Mouse (Mus musculus) lung, embryonic 15.5 days (tissue): ENCODE results near the gene Slc6a11. TPM values are rescaled to one million over a fixed set of nuclear protein-coding genes. Genes with fewer than 3 reads are reported as not detected.

Experiments used
- ATAC-seq: fragments of 200-750 bp; cut with Nextera tagmentation; 2 replicates; pipeline ENCODE4 v1.8.0; 2017; ENCODE audit warnings: moderate number of reproducible peaks, borderline replicate concordance; ENCODE audit not compliant: low FRiP score, low TSS enrichment; ENCODE audit errors: extremely low read depth
- H3K27ac ChIP-seq: fragments of 300-500 bp; sonication (generic); 2 replicates; pipeline ENCODE4 v1.5.1; 2015; ENCODE audit warnings: moderate library complexity, mild to moderate bottlenecking, inconsistent platforms
- H3K27me3 ChIP-seq: fragments of 300-500 bp; sonication (generic); 2 replicates; pipeline ENCODE4 v1.6.1; 2015; ENCODE audit warnings: inconsistent platforms
- H3K36me3 ChIP-seq: fragments of 300-500 bp; sonication (generic); 2 replicates; pipeline ENCODE4 v1.6.1; 2015; ENCODE audit warnings: inconsistent platforms
- H3K4me1 ChIP-seq: fragments of 300-500 bp; sonication (generic); 2 replicates; pipeline ENCODE4 v1.6.1; 2015; ENCODE audit warnings: inconsistent platforms
- H3K4me2 ChIP-seq: fragments of 300-500 bp; sonication (generic); 2 replicates; pipeline ENCODE4 v1.6.1; 2015; ENCODE audit warnings: inconsistent platforms, mild to moderate bottlenecking, moderate library complexity
- H3K4me3 ChIP-seq: fragments of 300-500 bp; sonication (generic); 2 replicates; pipeline ENCODE4 v1.5.1; 2015; ENCODE audit warnings: mild to moderate bottlenecking, inconsistent platforms
- H3K9ac ChIP-seq: fragments of 300-500 bp; sonication (generic); 2 replicates; pipeline ENCODE4 v1.6.1; 2015; ENCODE audit warnings: inconsistent platforms
- H3K9me3 ChIP-seq: fragments of 300-500 bp; sonication (generic); 2 replicates; pipeline ENCODE4 v1.6.1; 2016; ENCODE audit warnings: inconsistent platforms
- WGBS: fragments of 180-500 bp; shearing (Covaris S2); methylation state at CpG from one replicate; pipeline ENCODE4 v1.1.7; 2015; 5-methylcytosine and 5-hydroxymethylcytosine counted together
- polyA plus RNA-seq: library from polyadenylated mRNA; unstranded; fragments of >200 nt; fragmentation: Nextera tagmentation; extraction: Ambion mirVana; gene quantifications from 2 replicates; pipeline ENCODE4 v1.2.1, GENCODE M21; 2015

The Slc6a11 gene
- 0.09 and 0.10 TPM in 2 replicates for polyA plus RNA-seq

GRCm38 (mm10) chr6:114131122-114131872 is at the start of gene Slc6a11:
TSS of gene Slc6a11 (plus strand) at chr6:114131241.
- no peaks in the 10 kb centered on the region for H3K4me1 ChIP-seq
- 3% methylated on average over 70 of the region's 76 CpGs for WGBS
- H3K4me3 ChIP-seq: peak within 1 kb of the TSS; percentile 36
- H3K4me2 ChIP-seq: peak within 1 kb of the TSS; percentile 67
- ATAC-seq: no peak
- peaks cover 46% of the 10 kb centered on the region for H3K27me3 ChIP-seq
- no peak within 1 kb of the TSS for H3K27ac ChIP-seq
- no peak within 1 kb of the TSS for H3K9ac ChIP-seq
- H3K36me3 ChIP-seq: no peaks in the 10 kb centered on the region
- H3K9me3 ChIP-seq: no peaks in the 10 kb centered on the region

GRCm38 (mm10) chr6:114087106-114087505 is 43.9 kb upstream of the Slc6a11 start:
- WGBS: 18% methylated on average over 7 of the region's 7 CpGs
- no peaks in the 10 kb centered on the region for H3K36me3 ChIP-seq
- H3K4me3 ChIP-seq: no peak overlapping the region
- no peak overlapping the region for H3K9ac ChIP-seq
- H3K4me1 ChIP-seq: no peaks in the 10 kb centered on the region
- no peaks in the 10 kb centered on the region for H3K9me3 ChIP-seq
- H3K4me2 ChIP-seq: no peak overlapping the region
- ATAC-seq: no peak
- H3K27ac ChIP-seq: no peak overlapping the region
- no peaks in the 10 kb centered on the region for H3K27me3 ChIP-seq

GRCm38 (mm10) chr6:114089626-114090025 is 41.4 kb upstream of the Slc6a11 start:
- no peak for ATAC-seq
- H3K9ac ChIP-seq: no peak overlapping the region
- WGBS: 11% methylated on average over 5 of the region's 5 CpGs

GRCm38 (mm10) chr6:114092216-114092615 is 38.8 kb upstream of the Slc6a11 start:
- Histone ChIP-seq H3K27me3 (no peaks in the 10 kb centered on the region), H3K36me3 (no peaks in the 10 kb centered on the region), H3K4me3 (no peak overlapping the region), H3K4me2 (no peak overlapping the region), H3K4me1 (no peaks in the 10 kb centered on the region), H3K27ac (no peak overlapping the region), H3K9me3 (no peaks in the 10 kb centered on the region), H3K9ac (no peak overlapping the region)
- ATAC-seq: no peak
- 43% methylated on average over 7 of the region's 9 CpGs for WGBS

More at GRCm38 (mm10) chr6:114089626-114090025, 41.4 kb upstream of the Slc6a11 start:
- Histone ChIP-seq H3K36me3 (no peaks in the 10 kb centered on the region), H3K9me3 (no peaks in the 10 kb centered on the region), H3K4me1 (no peaks in the 10 kb centered on the region), H3K4me3 (no peak overlapping the region), H3K4me2 (no peak overlapping the region), H3K27ac (no peak overlapping the region), H3K27me3 (no peaks in the 10 kb centered on the region)

- Histone ChIP-seq H3K4me3 (no peak overlapping the region), H3K36me3 (no peaks in the 10 kb centered on the region), H3K9me3 (no peaks in the 10 kb centered on the region), H3K27ac (no peak overlapping the region), H3K4me2 (no peak overlapping the region), H3K27me3 (no peaks in the 10 kb centered on the region), H3K9ac (no peak overlapping the region), H3K4me1 (no peaks in the 10 kb centered on the region)
- ATAC-seq: no peak
- WGBS: 55% methylated on average over 16 of the region's 16 CpGs
These were observed 36.8 kb upstream of the Slc6a11 start for GRCm38 (mm10) chr6:114094251-114094650.

GRCm38 (mm10) chr6:114096574-114096973 is 34.5 kb upstream of the Slc6a11 start:
- Histone ChIP-seq H3K4me1 (no peaks in the 10 kb centered on the region), H3K27ac (no peak overlapping the region), H3K4me3 (no peak overlapping the region), H3K9ac (no peak overlapping the region), H3K4me2 (no peak overlapping the region), H3K36me3 (no peaks in the 10 kb centered on the region), H3K9me3 (no peaks in the 10 kb centered on the region), H3K27me3 (no peaks in the 10 kb centered on the region)
- WGBS: 77% methylated on average over 6 of the region's 6 CpGs
- no peak for ATAC-seq

GRCm38 (mm10) chr6:114101923-114102322 is 29.1 kb upstream of the Slc6a11 start:
- no peaks in the 10 kb centered on the region for H3K36me3 ChIP-seq
- no peak overlapping the region for H3K9ac ChIP-seq
- no peak overlapping the region for H3K27ac ChIP-seq
- WGBS: 69% methylated on average over 8 of the region's 8 CpGs
- no peaks in the 10 kb centered on the region for H3K9me3 ChIP-seq
- H3K4me2 ChIP-seq: no peak overlapping the region
- no peak for ATAC-seq
- H3K4me3 ChIP-seq: no peak overlapping the region
- H3K4me1 ChIP-seq: no peaks in the 10 kb centered on the region
- H3K27me3 ChIP-seq: no peaks in the 10 kb centered on the region

GRCm38 (mm10) chr6:114119507-114119906 is 11.5 kb upstream of the Slc6a11 start:
- no peak overlapping the region for H3K9ac ChIP-seq
- no peak for ATAC-seq
- H3K27ac ChIP-seq: no peak overlapping the region
- H3K36me3 ChIP-seq: no peaks in the 10 kb centered on the region
- no peak overlapping the region for H3K4me3 ChIP-seq
- no peaks in the 10 kb centered on the region for H3K9me3 ChIP-seq
- 76% methylated on average over 5 of the region's 5 CpGs for WGBS
- H3K27me3 ChIP-seq: no peaks in the 10 kb centered on the region; the same call in 1 of the 2 replicates
- H3K4me2 ChIP-seq: no peak overlapping the region
- no peaks in the 10 kb centered on the region for H3K4me1 ChIP-seq

GRCm38 (mm10) chr6:114125530-114125929 is 5.5 kb upstream of the Slc6a11 start:
- Histone ChIP-seq H3K9me3 (no peaks in the 10 kb centered on the region), H3K9ac (no peak overlapping the region), H3K4me2 (no peak overlapping the region), H3K4me1 (no peaks in the 10 kb centered on the region), H3K27ac (no peak overlapping the region), H3K27me3 (peaks cover 21% of the 10 kb centered on the region), H3K4me3 (no peak overlapping the region), H3K36me3 (no peaks in the 10 kb centered on the region)
- 59% methylated on average over 5 of the region's 5 CpGs for WGBS
- ATAC-seq: no peak

- no peak overlapping the region for H3K4me2 ChIP-seq
- no peak overlapping the region for H3K4me3 ChIP-seq
- H3K27me3 ChIP-seq: peaks cover 46% of the 10 kb centered on the region
- no peaks in the 10 kb centered on the region for H3K36me3 ChIP-seq
- no peaks in the 10 kb centered on the region for H3K9me3 ChIP-seq
- no peak overlapping the region for H3K9ac ChIP-seq
- H3K4me1 ChIP-seq: no peaks in the 10 kb centered on the region
- WGBS: 79% methylated on average over 3 of the region's 3 CpGs
- no peak overlapping the region for H3K27ac ChIP-seq
- no peak for ATAC-seq
These were observed 1.4 kb downstream of the Slc6a11 start for GRCm38 (mm10) chr6:114132472-114132871.

- no peak overlapping the region for H3K4me3 ChIP-seq
- H3K4me1 ChIP-seq: no peaks in the 10 kb centered on the region
- no peaks in the 10 kb centered on the region for H3K9me3 ChIP-seq
- H3K9ac ChIP-seq: no peak overlapping the region
- no peaks in the 10 kb centered on the region for H3K36me3 ChIP-seq
- no peak overlapping the region for H3K27ac ChIP-seq
- peaks cover 46% of the 10 kb centered on the region for H3K27me3 ChIP-seq
- 71% methylated on average over 8 of the region's 8 CpGs for WGBS
- no peak for ATAC-seq
- no peak overlapping the region for H3K4me2 ChIP-seq
These were observed 1.9 kb downstream of the Slc6a11 start for GRCm38 (mm10) chr6:114132916-114133315.

- H3K9ac ChIP-seq: no peak overlapping the region
- no peak for ATAC-seq
- H3K27me3 ChIP-seq: no peaks in the 10 kb centered on the region
- H3K4me3 ChIP-seq: no peak overlapping the region
- H3K9me3 ChIP-seq: no peaks in the 10 kb centered on the region
- no peaks in the 10 kb centered on the region for H3K4me1 ChIP-seq
- WGBS: 79% methylated on average over 8 of the region's 8 CpGs
- no peak overlapping the region for H3K4me2 ChIP-seq
- H3K36me3 ChIP-seq: no peaks in the 10 kb centered on the region
- no peak overlapping the region for H3K27ac ChIP-seq
These were observed 7.9 kb downstream of the Slc6a11 start for GRCm38 (mm10) chr6:114138970-114139369.
